Mouse (Mus musculus): ENCODE data around the gene Ano9.

DNA sequence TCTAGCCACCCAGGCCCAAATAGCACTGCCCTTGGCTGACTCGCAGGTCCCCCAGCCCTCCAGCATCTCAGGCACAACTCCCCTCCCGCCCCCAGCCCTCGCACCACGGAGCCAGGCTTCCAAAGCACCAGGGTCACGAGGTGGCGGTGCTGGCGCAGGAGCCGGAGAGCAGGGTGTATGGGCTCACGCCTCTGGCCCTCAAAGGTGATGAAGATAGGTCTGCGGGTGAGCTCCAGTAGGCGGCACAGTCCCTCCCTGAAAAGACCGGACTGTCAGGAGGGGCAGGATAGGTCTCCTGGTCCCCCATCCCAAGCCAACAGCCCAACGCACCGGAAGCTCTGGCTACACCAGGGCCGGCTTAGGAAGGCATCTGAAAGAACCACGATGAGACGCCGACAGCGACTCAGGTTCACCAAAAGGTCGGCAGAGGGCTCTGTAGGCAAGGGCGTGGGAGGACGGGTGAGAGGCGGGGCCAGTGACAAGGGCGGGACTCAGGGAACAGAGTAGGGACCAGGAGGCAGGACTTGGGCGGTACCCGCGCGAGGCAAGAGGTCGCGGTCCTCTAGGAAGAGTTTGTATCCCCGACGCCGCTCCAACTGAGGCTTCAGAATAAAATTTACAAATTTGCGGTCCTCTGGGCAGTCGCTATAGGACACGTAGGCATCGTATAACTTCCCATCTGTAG, 25.4 kb downstream of the Ano9 start:
- no peak for TF ChIP-seq POLR2A (IDR thresholded peaks at IDR 0.05; ENCODE audit: borderline replicate concordance, control insufficient read depth, low read depth, low read length)
- peak; percentile 87 for TF ChIP-seq CTCF (IDR thresholded peaks at IDR 0.05; ENCODE audit: control insufficient read depth, insufficient read depth, low read length)

All from bone marrow, adult 2 months (tissue).